Mouse (Mus musculus) midbrain, postnatal 0 days (tissue): ENCODE measurements at regions not wholly inside any gene's neighbourhood (a gene's known extent, or its start where the extent isn't known, plus 50 kb on each side); places are given as distances from the start of the nearest gene placed in this dataset.

ENCODE experiments used
- ATAC-seq: fragments of 200-750 bp; cut with Nextera tagmentation; 2 replicates; pipeline ENCODE4 v1.8.0; 2017; ENCODE audit warnings: moderate number of reproducible peaks, mild to moderate bottlenecking, moderate TSS enrichment, moderate library complexity; ENCODE audit not compliant: low FRiP score
- DNase-seq: peaks from one replicate; pipeline ENCODE4 v3.0.0-alpha.2; 2015; ENCODE audit warnings: low spot score
- H3K27ac ChIP-seq: fragments of 300-500 bp; sonication (generic); 2 replicates; pipeline ENCODE4 v1.5.1; 2014; ENCODE audit warnings: low read depth, mild to moderate bottlenecking, low read length, mixed read lengths
- H3K27me3 ChIP-seq: fragments of 300-500 bp; sonication (generic); 2 replicates; pipeline ENCODE4 v1.6.1; 2014; ENCODE audit warnings: low read length, control low read depth, mixed read lengths; ENCODE audit not compliant: insufficient read depth
- H3K36me3 ChIP-seq: fragments of 300-500 bp; sonication (generic); 2 replicates; pipeline ENCODE4 v1.6.1; 2014; ENCODE audit warnings: low read length, control low read depth, mixed read lengths; ENCODE audit not compliant: insufficient read depth
- H3K4me1 ChIP-seq: fragments of 300-500 bp; sonication (generic); 2 replicates; pipeline ENCODE4 v1.6.1; 2014; ENCODE audit warnings: mild to moderate bottlenecking, control low read depth, antibody characterized with exemption, low read length, mixed read lengths; ENCODE audit not compliant: insufficient read depth
- H3K4me2 ChIP-seq: fragments of 300-500 bp; sonication (generic); 2 replicates; pipeline ENCODE4 v1.6.1; 2014; ENCODE audit warnings: low read depth, mild to moderate bottlenecking, low read length, mixed read lengths; ENCODE audit not compliant: poor library complexity, severe bottlenecking
- H3K4me3 ChIP-seq: fragments of 300-500 bp; sonication (generic); 2 replicates; pipeline ENCODE4 v1.5.1; 2014; ENCODE audit warnings: low read depth, mild to moderate bottlenecking, low read length, moderate library complexity
- H3K9ac ChIP-seq: fragments of 300-500 bp; sonication (generic); replicated peaks from 2 replicates; pipeline ENCODE4 v1.6.1; 2014; ENCODE audit warnings: mild to moderate bottlenecking, low read length, moderate library complexity, mixed read lengths; ENCODE audit not compliant: poor library complexity, severe bottlenecking
- H3K9me3 ChIP-seq: fragments of 300-500 bp; sonication (generic); 2 replicates; pipeline ENCODE4 v1.6.1; 2016; ENCODE audit warnings: low read length, control low read depth
- CTCF ChIP-seq: IDR thresholded peaks from 2 replicates; pipeline ENCODE4 v1.5.1; 2016; ENCODE audit warnings: antibody characterized with exemption, mild to moderate bottlenecking
- WGBS: fragments of 180-500 bp; shearing (Covaris S2); extraction: QIAGEN DNeasy Blood & Tissue Kit; methylation state at CpG from one replicate; pipeline ENCODE4 v1.1.7; 2014; 5-methylcytosine and 5-hydroxymethylcytosine counted together

DNA sequence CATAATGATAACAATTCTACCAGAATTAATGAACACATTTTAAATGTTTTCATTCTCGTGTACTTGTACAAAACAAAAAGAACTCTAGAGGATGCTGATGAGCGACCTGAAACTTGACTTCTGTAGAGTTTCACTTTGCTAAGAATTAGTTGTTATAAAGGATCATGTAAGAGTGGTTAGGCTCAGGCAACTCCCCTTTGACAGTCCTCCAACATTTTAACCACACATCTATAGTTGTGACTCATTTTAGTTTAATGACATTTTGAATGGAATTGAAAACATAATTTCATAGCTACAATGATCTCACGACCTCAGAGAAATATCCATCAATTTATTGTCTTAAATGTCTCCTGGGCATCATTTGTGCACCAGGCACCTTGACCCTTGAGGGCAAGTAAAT is 479.5 kb downstream of the Fam181b start:
- H3K4me1 ChIP-seq = no peaks in the 10 kb centered on the region
- H3K36me3 ChIP-seq = no peaks in the 10 kb centered on the region
- no peaks in the 10 kb centered on the region for H3K27me3 ChIP-seq
- 81% methylated on average over 3 of the region's 3 CpGs for WGBS
- no peak for DNase-seq
- no peak overlapping the region for H3K4me2 ChIP-seq
- no peaks in the 10 kb centered on the region for H3K9me3 ChIP-seq
- no peak overlapping the region for H3K4me3 ChIP-seq
- no peak overlapping the region for H3K9ac ChIP-seq
- no peak for ATAC-seq
- TF ChIP-seq CTCF = no peak
- H3K27ac ChIP-seq = no peak overlapping the region

GRCm38 (mm10) chr7:93577523-93577922 is 497.9 kb downstream of the Fam181b start:
- DNase-seq = peak; percentile 21
- H3K4me2 ChIP-seq = no peak overlapping the region
- no peak overlapping the region for H3K4me3 ChIP-seq
- ATAC-seq = no peak
- H3K9ac ChIP-seq = no peak overlapping the region
- 84% methylated on average over 1 of the region's 1 CpGs for WGBS
- no peaks in the 10 kb centered on the region for H3K36me3 ChIP-seq
- H3K4me1 ChIP-seq = no peaks in the 10 kb centered on the region
- no peak for TF ChIP-seq CTCF
- no peaks in the 10 kb centered on the region for H3K9me3 ChIP-seq
- no peaks in the 10 kb centered on the region for H3K27me3 ChIP-seq
- H3K27ac ChIP-seq = no peak overlapping the region

DNA sequence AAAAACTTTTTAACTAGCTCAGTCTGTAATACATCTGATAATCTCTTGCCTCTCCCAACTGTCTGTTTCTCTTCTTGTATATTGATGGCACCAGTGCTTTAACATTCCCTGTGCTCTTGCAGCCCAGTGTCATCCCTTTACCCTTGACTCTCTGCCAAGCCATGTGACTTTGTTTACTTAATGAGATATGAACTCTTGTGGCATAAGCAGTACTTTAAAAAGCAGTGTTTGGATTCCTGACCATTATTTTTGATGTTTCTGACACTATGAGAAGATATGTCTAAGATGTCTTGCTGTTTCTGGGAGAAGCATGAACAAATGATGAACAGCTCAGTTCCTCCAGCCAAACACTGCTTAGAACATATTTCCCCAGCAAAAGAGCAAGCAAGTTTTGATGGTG is 507.5 kb downstream of the Fam181b start:
- DNase-seq = no peak
- Histone ChIP-seq H3K36me3 (no peaks in the 10 kb centered on the region), H3K4me1 (no peaks in the 10 kb centered on the region), H3K27ac (no peak overlapping the region), H3K9ac (no peak overlapping the region), H3K27me3 (no peaks in the 10 kb centered on the region), H3K9me3 (no peaks in the 10 kb centered on the region), H3K4me2 (no peak overlapping the region), H3K4me3 (no peak overlapping the region)
- ATAC-seq = no peak
- no peak for TF ChIP-seq CTCF

DNA sequence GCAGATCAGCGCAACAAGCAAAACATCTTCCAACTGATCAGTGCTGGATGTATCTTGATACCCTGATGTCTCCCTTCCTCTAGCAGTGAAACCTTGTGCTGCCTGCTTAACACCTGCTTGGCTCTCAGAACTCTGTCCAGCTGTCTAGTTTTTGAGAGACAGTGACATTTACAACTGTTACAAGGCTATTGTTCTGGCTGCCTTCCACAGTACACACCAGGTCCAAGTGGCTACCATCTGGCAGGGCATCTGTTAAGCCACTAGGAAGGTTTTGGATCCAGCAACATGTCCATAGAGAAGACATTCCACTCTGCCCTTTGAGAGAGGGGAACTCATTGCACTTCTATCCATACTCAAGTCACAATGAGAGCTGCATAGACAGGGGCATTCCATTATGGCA is 508.4 kb downstream of the Fam181b start:
- no peaks in the 10 kb centered on the region for H3K36me3 ChIP-seq
- H3K4me3 ChIP-seq = no peak overlapping the region
- no peak overlapping the region for H3K27ac ChIP-seq
- no peak for TF ChIP-seq CTCF
- H3K4me1 ChIP-seq = no peaks in the 10 kb centered on the region
- H3K9ac ChIP-seq = no peak overlapping the region
- DNase-seq = peak; percentile 58
- H3K9me3 ChIP-seq = no peaks in the 10 kb centered on the region
- no peaks in the 10 kb centered on the region for H3K27me3 ChIP-seq
- 97% methylated on average over 1 of the region's 1 CpGs for WGBS
- no peak; the same call in 1 of the 2 replicates for ATAC-seq
- no peak overlapping the region for H3K4me2 ChIP-seq
